Comparison of ENCODE assay signal across 9 mouse cellular contexts in genomic region chr2:125189197-125189596, GRCm38 (mm10). TPM values are rescaled to one million over a fixed set of nuclear protein-coding genes. Genes with fewer than 3 reads are reported as not detected.
A peak's percentile ranks its signal among the peaks of the same experiment; 100 is the strongest.
DNase-seq lines count a peak whose midpoint lies in the region; ATAC-seq and TF ChIP-seq lines count a peak whose summit lies in the region.
"Had no signal": no experiment of that assay in that cellular context is flagged by ENCODE, and none has a peak within 500 bp of the region (broad histone marks: within the 10 kb centered on the region; RNA-seq: fewer than 3 reads in every experiment).

No protein-coding gene starts in this region.

- DNase-seq in CD4-positive helper T cell, adult 2 months (ENCODE audit: low read depth, low spot score): peak; percentile 51
- DNase-seq in MEL (ENCODE audit: low read depth, low spot score): peak; percentile 71
- DNase-seq in cerebellum, adult 11-12 months: peak; percentile 32
- peak; percentile 75 for DNase-seq in kidney, adult 9 months
- DNase-seq in limb, embryonic 11.5 days (ENCODE audit: low spot score): peak; percentile 78
- peak; percentile 20 for DNase-seq in ovary, postnatal 36 days (ENCODE audit: low spot score)
- peak; percentile 36 for DNase-seq in urinary bladder, postnatal 25 days (ENCODE audit: low spot score)

- TF ChIP-seq CTCF in MEL (IDR thresholded peaks at IDR 0.05 in 2 of 3, conservative IDR thresholded peaks at IDR 0.05 in 1 of 3; ENCODE audit: control insufficient read depth in 1 of 3, insufficient read depth in 1 of 3, low read depth in 2 of 3, low read length in 3 of 3, poor library complexity in 1 of 3, severe bottlenecking in 1 of 3): peak; percentile 80 to 96 (median 91)

- no peaks in the 10 kb centered on the region for H3K4me1 ChIP-seq in MEL (ENCODE audit: control insufficient read depth in 1 of 2, insufficient read depth in 2 of 2, low read length in 2 of 2)
- H3K4me1 ChIP-seq in forebrain, embryonic 15.5 days: no peaks in the 10 kb centered on the region
- H3K4me1 ChIP-seq in limb, embryonic 11.5 days (ENCODE audit: control insufficient read depth, insufficient read depth, low read length): no peaks in the 10 kb centered on the region

- H3K27me3 ChIP-seq in MEL (ENCODE audit: control insufficient read depth in 1 of 2, insufficient read depth in 2 of 2, low read length in 2 of 2): no peaks in the 10 kb centered on the region; a peak in 1 of 4 replicates
- no peaks in the 10 kb centered on the region for H3K27me3 ChIP-seq in forebrain, embryonic 15.5 days
- no peaks in the 10 kb centered on the region for H3K27me3 ChIP-seq in limb, embryonic 11.5 days (ENCODE audit: control insufficient read depth, insufficient read depth, low read length)

- H3K27ac ChIP-seq in MEL (ENCODE audit: control insufficient read depth, low read depth, low read length): no peak overlapping the region
- no peak overlapping the region for H3K27ac ChIP-seq in forebrain, embryonic 15.5 days (replicated peaks)
- H3K27ac ChIP-seq in limb, embryonic 11.5 days (replicated peaks; ENCODE audit: low read depth, low read length): no peak overlapping the region

- H3K9ac ChIP-seq in MEL (ENCODE audit: control insufficient read depth, low read depth, low read length, poor library complexity, severe bottlenecking): no peak overlapping the region
- no peak overlapping the region for H3K9ac ChIP-seq in forebrain, embryonic 15.5 days (replicated peaks)
- H3K9ac ChIP-seq in limb, embryonic 11.5 days (ENCODE audit: low read length): no peak overlapping the region

- no peaks in the 10 kb centered on the region for H3K9me3 ChIP-seq in MEL (replicated peaks; ENCODE audit: insufficient read depth, low read length)
- no peaks in the 10 kb centered on the region for H3K9me3 ChIP-seq in forebrain, embryonic 15.5 days
- H3K9me3 ChIP-seq in limb, embryonic 11.5 days (ENCODE audit: control insufficient read depth, low read length): no peaks in the 10 kb centered on the region

- no peak for TF ChIP-seq POLR2A in MEL (IDR thresholded peaks at IDR 0.05; ENCODE audit: control insufficient read depth in 1 of 2, insufficient read depth in 1 of 2, low read depth in 1 of 2, low read length in 2 of 2, poor library complexity in 1 of 2)

- WGBS in forebrain, embryonic 15.5 days: 6% methylated on average over 2 of the region's 2 CpGs
- WGBS in limb, embryonic 11.5 days: 4% methylated on average over 2 of the region's 2 CpGs

- H3K4me3 ChIP-seq in MEL (ENCODE audit: control insufficient read depth in 1 of 2, insufficient read depth in 1 of 2, low read depth in 2 of 2, low read length in 2 of 2): no peak overlapping the region
- no peak overlapping the region for H3K4me3 ChIP-seq in forebrain, embryonic 15.5 days
- no peak overlapping the region for H3K4me3 ChIP-seq in limb, embryonic 11.5 days (ENCODE audit: low read depth, low read length)

- H3K79me2 ChIP-seq in MEL (ENCODE audit: control insufficient read depth, insufficient read depth, low read length, poor library complexity): no peaks in the 10 kb centered on the region

- H3K4me2 ChIP-seq in forebrain, embryonic 15.5 days (replicated peaks): no peak overlapping the region
- H3K4me2 ChIP-seq in limb, embryonic 11.5 days (ENCODE audit: low read depth, severe bottlenecking): no peak overlapping the region

- 0 out of 2 replicates have a peak, but pooled peaks have one; percentile 66 for ATAC-seq in forebrain, embryonic 15.5 days (replicated peaks)
- no peak; the same call in 1 of the 2 replicates for ATAC-seq in limb, embryonic 11.5 days (ENCODE audit: insufficient number of reproducible peaks, low FRiP score, low TSS enrichment, low read depth)

- no peak for TF ChIP-seq EP300 in MEL (IDR thresholded peaks at IDR 0.05; ENCODE audit: low read depth in 1 of 2, low read length in 2 of 2)

- TF ChIP-seq RAD21 in MEL (IDR thresholded peaks at IDR 0.05; ENCODE audit: low read depth, low read length): peak; percentile 98

- H3K36me3 ChIP-seq in MEL (ENCODE audit: control insufficient read depth in 1 of 2, insufficient read depth in 2 of 2, low read length in 2 of 2): no peaks in the 10 kb centered on the region
- no peaks in the 10 kb centered on the region for H3K36me3 ChIP-seq in forebrain, embryonic 15.5 days
- no peaks in the 10 kb centered on the region for H3K36me3 ChIP-seq in limb, embryonic 11.5 days (ENCODE audit: control insufficient read depth, insufficient read depth, low read length)

TF ChIP-seq in MEL, 35 proteins besides CTCF, POLR2A, EP300 and RAD21:
- TF ChIP-seq UBTF (IDR thresholded peaks at IDR 0.05; ENCODE audit: borderline replicate concordance, insufficient read depth, low read depth, low read length) (no peak), MYC (IDR thresholded peaks at IDR 0.05; ENCODE audit: low read depth, low read length) (no peak), CHD2 (IDR thresholded peaks at IDR 0.05; ENCODE audit: low read length) (no peak), USF1 (IDR thresholded peaks at IDR 0.05; ENCODE audit: low read depth, low read length) (no peak), TAL1 (IDR thresholded peaks at IDR 0.05; ENCODE audit: low read length) (no peak), ZC3H11A (IDR thresholded peaks at IDR 0.05; ENCODE audit: low read depth, low read length) (peak; percentile 88), MAFK (IDR thresholded peaks at IDR 0.05; ENCODE audit: borderline replicate concordance, low read depth, low read length) (no peak), POLR2AphosphoS5 (IDR thresholded peaks at IDR 0.05; ENCODE audit: borderline replicate concordance, low read depth, low read length) (no peak), GABPA (IDR thresholded peaks at IDR 0.05; ENCODE audit: low read depth, low read length) (no peak), SMC3 (IDR thresholded peaks at IDR 0.05; ENCODE audit: low read depth, low read length) (peak; percentile 96), SIN3A (IDR thresholded peaks at IDR 0.05; ENCODE audit: low read length) (no peak), ELF1 (IDR thresholded peaks at IDR 0.05; ENCODE audit: low read depth, low read length) (no peak)

RNA-seq across cellular contexts. Expression of gene Slc12a1, which starts 36.9 kb away (rescaled TPM):
- total RNA-seq in MEL (2012; rRNA removed): not detected in 2 replicates
- polyA plus RNA-seq in MEL (2012; ENCODE audit: insufficient read depth in 1 of 2, insufficient read length in 2 of 2, low read depth in 1 of 2, low replicate concordance in 2 of 2, missing spikeins in 1 of 2): not detected
- polyA plus RNA-seq in forebrain, embryonic 15.5 days (2015; fragmentation: Nextera tagmentation; extraction: Ambion mirVana): 0.06 TPM in 1 of 2 replicates, not detected in the other
- polyA plus RNA-seq in limb, embryonic 11.5 days (2014; fragmentation: Nextera tagmentation; extraction: Ambion mirVana): not detected in 2 replicates

RNA-seq across cellular contexts. Expression of gene Ctxn2, which starts 52.7 kb away (rescaled TPM):
- not detected in 2 replicates for total RNA-seq in MEL (2012; rRNA removed)
- polyA plus RNA-seq in MEL (2012; ENCODE audit: insufficient read depth in 1 of 2, insufficient read length in 2 of 2, low read depth in 1 of 2, low replicate concordance in 2 of 2, missing spikeins in 1 of 2): not detected
- polyA plus RNA-seq in forebrain, embryonic 15.5 days (2015; fragmentation: Nextera tagmentation; extraction: Ambion mirVana): 4.6 and 4.7 TPM in 2 replicates
- not detected in 2 replicates for polyA plus RNA-seq in limb, embryonic 11.5 days (2014; fragmentation: Nextera tagmentation; extraction: Ambion mirVana)
- polyA plus RNA-seq: liver, embryonic 16.5 days had no signal

RNA-seq across cellular contexts. Expression of gene Dut, which starts 57.8 kb away (rescaled TPM):
- 276 and 325 TPM in 2 replicates for total RNA-seq in MEL (2012; rRNA removed)
- 100 to 1,000 TPM; 146 to 331 TPM for polyA plus RNA-seq in MEL (2012; ENCODE audit: insufficient read depth in 1 of 2, insufficient read length in 2 of 2, low read depth in 1 of 2, low replicate concordance in 2 of 2, missing spikeins in 1 of 2)
- polyA plus RNA-seq in forebrain, embryonic 15.5 days (2015; fragmentation: Nextera tagmentation; extraction: Ambion mirVana): 105 and 118 TPM in 2 replicates
- polyA plus RNA-seq in limb, embryonic 11.5 days (2014; fragmentation: Nextera tagmentation; extraction: Ambion mirVana): 233 and 247 TPM in 2 replicates

Comparison
In these comparisons a context has a peak if more than half of its experiments do, and no peak if none do; other contexts are left out.
1. DNase-seq: peak in every context shown above with its lines; median percentile 78 in limb, embryonic 11.5 days; 75 in kidney, adult 9 months; 71 in MEL; 51 in CD4-positive helper T cell, adult 2 months; 36 in urinary bladder, postnatal 25 days; 32 in cerebellum, adult 11-12 months; 20 in ovary, postnatal 36 days.